Mouse (Mus musculus): ENCODE measurements at regions not wholly inside any gene's neighbourhood (a gene's known extent, or its start where the extent isn't known, plus 50 kb on each side); places are given as distances from the start of the nearest gene placed in this dataset.

GRCm38 (mm10) chr4:140320120-140320921 lies 73.7 kb upstream of the Igsf21 start:
- no peak for DNase-seq (ENCODE audit: low spot score)

- DNase-seq (ENCODE audit: low spot score): no peak
Observed at GRCm38 (mm10) chr4:140312635-140313034, 66.1 kb upstream of the Igsf21 start.

GRCm38 (mm10) chr4:140307481-140307880 lies 60.9 kb upstream of the Igsf21 start:
- no peak for DNase-seq (ENCODE audit: low spot score)

GRCm38 (mm10) chr4:140304960-140305359 lies 58.4 kb upstream of the Igsf21 start:
- no peak for DNase-seq (ENCODE audit: low spot score)

DNA sequence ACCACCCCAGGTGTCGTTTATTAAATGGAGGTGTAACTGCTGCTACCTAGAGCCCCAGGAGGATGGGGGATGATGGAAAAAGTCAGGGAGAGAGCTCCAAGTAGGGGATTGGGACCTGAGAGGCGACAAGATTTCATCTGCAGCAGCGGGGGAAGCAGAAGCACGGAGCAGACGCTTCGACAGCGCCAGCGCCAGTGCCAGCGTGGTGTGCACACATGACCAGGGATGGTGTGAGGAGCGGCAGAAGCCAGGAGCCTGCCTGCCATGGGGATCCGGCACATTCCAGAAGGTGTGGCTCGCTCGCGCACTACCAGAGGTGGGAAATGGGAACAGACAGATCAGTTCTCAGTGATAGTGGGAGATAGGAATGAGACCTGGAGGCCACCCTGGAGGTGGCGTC lies 55.1 kb upstream of the Igsf21 start:
- no peak for DNase-seq (ENCODE audit: low spot score)

GRCm38 (mm10) chr4:140297912-140298620 lies 51.5 kb upstream of the Igsf21 start:
- no peak for DNase-seq (ENCODE audit: low spot score)
